Mouse (Mus musculus) ES-Bruce4 (cell line): ENCODE measurements at regions not wholly inside any gene's neighbourhood (a gene's known extent, or its start where the extent isn't known, plus 50 kb on each side); places are given as distances from the start of the nearest gene placed in this dataset.

Experiments used
- H3K27ac ChIP-seq: 2 replicates; pipeline ENCODE4 v1.5.1; 2012; ENCODE audit warnings: low read length, inconsistent platforms; ENCODE audit not compliant: insufficient read depth
- H3K27me3 ChIP-seq: 2 replicates; pipeline ENCODE4 v1.6.1; 2012; ENCODE audit warnings: mild to moderate bottlenecking, low read length, inconsistent platforms; ENCODE audit not compliant: control insufficient read depth, poor library complexity, insufficient read depth, severe bottlenecking
- H3K36me3 ChIP-seq: 2 replicates; pipeline ENCODE4 v1.6.1; 2012; ENCODE audit warnings: inconsistent platforms, mild to moderate bottlenecking, low read length, moderate library complexity; ENCODE audit not compliant: control insufficient read depth, poor library complexity, insufficient read depth, severe bottlenecking
- H3K4me1 ChIP-seq: one replicate; pipeline ENCODE4 v1.8.1; 2011; ENCODE audit warnings: low read length; ENCODE audit not compliant: control insufficient read depth, insufficient read depth
- H3K4me3 ChIP-seq: 2 replicates; pipeline ENCODE4 v1.5.1; 2011; ENCODE audit warnings: low read depth, mild to moderate bottlenecking, low read length
- H3K9ac ChIP-seq: 2 replicates; pipeline ENCODE4 v1.6.1; 2012; ENCODE audit warnings: low read depth, mild to moderate bottlenecking, inconsistent platforms; ENCODE audit not compliant: poor library complexity, severe bottlenecking
- H3K9me3 ChIP-seq: replicated peaks from 2 replicates; pipeline ENCODE4 v1.6.1; 2012; ENCODE audit warnings: mild to moderate bottlenecking, low read length, inconsistent platforms; ENCODE audit not compliant: control insufficient read depth, poor library complexity, insufficient read depth, severe bottlenecking
- CTCF ChIP-seq: IDR thresholded peaks from one replicate; pipeline ENCODE4 v1.8.1; 2011; ENCODE audit warnings: low read depth, low read length
- EP300 ChIP-seq: IDR thresholded peaks from 2 replicates; pipeline ENCODE4 v1.6.1; 2011; ENCODE audit warnings: low read depth, low read length; ENCODE audit not compliant: insufficient read depth
- POLR2A ChIP-seq: IDR thresholded peaks from one replicate; pipeline ENCODE4 v1.8.1; 2011; ENCODE audit warnings: low read length; ENCODE audit not compliant: insufficient read depth

GRCm38 (mm10) chr15:45612954-45613353, 5478.8 kb downstream of the 9330182O14Rik start:
- TF ChIP-seq CTCF (no peak), POLR2A (no peak), EP300 (no peak)
- H3K36me3 ChIP-seq = no peaks in the 10 kb centered on the region
- no peaks in the 10 kb centered on the region for H3K27me3 ChIP-seq
- peaks cover 4% of the 10 kb centered on the region; the same call in 1 of the 2 replicates for H3K9me3 ChIP-seq
- no peak overlapping the region for H3K9ac ChIP-seq
- H3K4me1 ChIP-seq = no peaks in the 10 kb centered on the region
- no peak overlapping the region for H3K27ac ChIP-seq
- no peak overlapping the region for H3K4me3 ChIP-seq

DNA sequence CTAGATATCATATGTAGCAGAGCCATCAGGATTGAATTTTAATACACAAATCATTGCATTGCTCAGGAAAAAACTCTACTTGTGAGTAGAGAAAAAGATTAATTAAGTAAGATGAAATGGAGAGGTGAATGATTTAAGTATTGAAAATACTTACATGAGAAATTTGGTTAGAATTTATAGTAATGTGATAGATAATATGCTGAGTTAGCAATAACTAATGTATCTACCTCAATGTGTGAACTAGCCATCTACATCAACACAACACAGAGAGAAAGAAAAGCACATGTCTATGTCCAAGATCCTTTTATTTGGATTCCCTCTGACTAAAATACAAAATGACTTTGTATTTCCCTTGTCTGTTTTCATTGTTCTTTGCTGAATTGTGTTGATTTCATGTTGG, 5512.1 kb downstream of the 9330182O14Rik start:
- no peaks in the 10 kb centered on the region for H3K36me3 ChIP-seq
- TF ChIP-seq EP300 = no peak
- TF ChIP-seq POLR2A = no peak
- TF ChIP-seq CTCF = no peak
- H3K4me1 ChIP-seq = no peaks in the 10 kb centered on the region
- no peak overlapping the region for H3K4me3 ChIP-seq
- H3K9me3 ChIP-seq = no peaks in the 10 kb centered on the region
- H3K9ac ChIP-seq = no peak overlapping the region
- no peaks in the 10 kb centered on the region for H3K27me3 ChIP-seq
- H3K27ac ChIP-seq = no peak overlapping the region

DNA sequence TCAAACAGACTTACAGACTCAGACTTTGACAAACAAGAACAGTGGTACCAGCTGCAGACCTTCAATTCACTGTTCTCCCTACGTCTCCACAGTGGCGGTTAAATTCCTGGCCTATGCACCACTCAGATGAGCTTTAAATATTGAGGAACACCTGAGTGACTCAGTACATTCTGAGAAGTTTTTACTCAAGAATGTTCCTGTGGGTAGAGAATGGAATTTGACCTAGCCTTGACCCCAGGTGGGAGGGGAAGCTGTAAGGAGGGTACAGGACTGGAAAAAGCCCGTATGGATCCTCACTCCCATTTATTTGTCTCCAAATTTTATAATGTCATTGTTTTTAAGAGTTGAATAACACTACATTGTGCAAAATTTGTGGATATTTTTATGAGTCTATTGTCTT, 5529.4 kb downstream of the 9330182O14Rik start:
- H3K9me3 ChIP-seq = no peaks in the 10 kb centered on the region; the same call in 1 of the 2 replicates
- H3K9ac ChIP-seq = no peak overlapping the region
- no peaks in the 10 kb centered on the region for H3K36me3 ChIP-seq
- H3K27ac ChIP-seq = no peak overlapping the region
- no peaks in the 10 kb centered on the region for H3K4me1 ChIP-seq
- no peak overlapping the region for H3K4me3 ChIP-seq
- TF ChIP-seq CTCF (no peak), POLR2A (no peak), EP300 (no peak)
- no peaks in the 10 kb centered on the region for H3K27me3 ChIP-seq

DNA sequence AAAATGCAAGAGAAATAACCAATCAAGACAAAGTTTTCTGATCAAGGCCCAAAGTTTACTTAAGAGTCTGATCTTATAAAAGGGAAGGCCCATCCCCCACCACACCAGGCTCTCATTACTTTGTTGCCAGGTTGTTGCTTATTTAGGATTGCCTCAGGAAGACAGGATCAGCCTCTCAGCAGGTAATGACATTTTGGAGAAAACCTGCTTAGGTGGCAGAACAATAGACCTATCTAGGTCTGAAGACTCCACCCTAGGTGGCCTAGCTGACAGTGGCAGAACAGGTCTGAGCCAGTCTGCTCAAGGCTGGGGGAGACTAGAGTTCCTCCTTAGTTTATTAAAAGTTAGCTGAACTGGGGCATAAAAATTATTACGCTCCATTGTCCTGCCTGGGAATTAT, 5555.3 kb downstream of the 9330182O14Rik start:
- no peaks in the 10 kb centered on the region for H3K27me3 ChIP-seq
- no peak overlapping the region for H3K9ac ChIP-seq
- H3K36me3 ChIP-seq = no peaks in the 10 kb centered on the region
- no peak overlapping the region for H3K4me3 ChIP-seq
- no peaks in the 10 kb centered on the region for H3K4me1 ChIP-seq
- no peak overlapping the region for H3K27ac ChIP-seq
- H3K9me3 ChIP-seq = peaks cover 27% of the 10 kb centered on the region
- TF ChIP-seq CTCF = no peak
- TF ChIP-seq POLR2A = no peak
- no peak for TF ChIP-seq EP300

DNA sequence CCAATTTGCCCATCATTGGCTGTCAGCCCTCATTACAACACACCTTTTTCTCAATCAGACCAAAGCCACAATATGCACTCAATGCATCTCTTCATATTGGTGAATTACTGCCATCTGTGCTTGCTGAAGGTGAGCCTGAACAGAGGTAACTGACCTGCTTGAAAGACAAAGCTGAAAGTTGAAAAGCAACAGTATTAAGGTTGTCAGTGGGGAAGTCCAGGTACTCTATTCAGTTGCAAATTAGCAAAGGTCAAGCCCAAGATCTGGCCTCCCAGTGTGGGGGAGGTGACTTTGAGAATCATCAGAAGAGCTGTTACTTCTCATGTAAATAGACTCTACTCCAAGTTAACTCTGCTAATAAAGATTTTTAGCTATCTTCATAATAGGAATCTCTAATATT, 5555.9 kb downstream of the 9330182O14Rik start:
- Histone ChIP-seq H3K4me1 (no peaks in the 10 kb centered on the region), H3K27ac (no peak overlapping the region; the same call in 1 of the 2 replicates), H3K36me3 (no peaks in the 10 kb centered on the region), H3K9ac (no peak overlapping the region), H3K27me3 (no peaks in the 10 kb centered on the region), H3K9me3 (peaks cover 27% of the 10 kb centered on the region), H3K4me3 (no peak overlapping the region)
- TF ChIP-seq EP300 = no peak
- TF ChIP-seq POLR2A = no peak
- TF ChIP-seq CTCF = no peak

- Histone ChIP-seq H3K9ac (no peak overlapping the region), H3K27me3 (no peaks in the 10 kb centered on the region), H3K4me3 (no peak overlapping the region), H3K4me1 (no peaks in the 10 kb centered on the region), H3K27ac (no peak overlapping the region), H3K9me3 (no peaks in the 10 kb centered on the region), H3K36me3 (no peaks in the 10 kb centered on the region)
- no peak for TF ChIP-seq POLR2A
- no peak for TF ChIP-seq CTCF
- TF ChIP-seq EP300 = no peak
Observed at GRCm38 (mm10) chr15:45711109-45711508, 5576.9 kb downstream of the 9330182O14Rik start.
